Mouse (Mus musculus) mesoderm, embryonic 11.5 days (tissue): ENCODE data around the gene Spata4.
"Not testable (repeated sequence)": the region's sequence is repeated elsewhere in the genome, so short reads cannot be mapped to it uniquely, and the experiment has no call there.

Source experiments
- DNase-seq: peaks from one replicate; pipeline ENCODE4 v3.0.0-alpha.2; 2012; ENCODE audit warnings: low read depth, low spot score

Spata4 gene

DNA sequence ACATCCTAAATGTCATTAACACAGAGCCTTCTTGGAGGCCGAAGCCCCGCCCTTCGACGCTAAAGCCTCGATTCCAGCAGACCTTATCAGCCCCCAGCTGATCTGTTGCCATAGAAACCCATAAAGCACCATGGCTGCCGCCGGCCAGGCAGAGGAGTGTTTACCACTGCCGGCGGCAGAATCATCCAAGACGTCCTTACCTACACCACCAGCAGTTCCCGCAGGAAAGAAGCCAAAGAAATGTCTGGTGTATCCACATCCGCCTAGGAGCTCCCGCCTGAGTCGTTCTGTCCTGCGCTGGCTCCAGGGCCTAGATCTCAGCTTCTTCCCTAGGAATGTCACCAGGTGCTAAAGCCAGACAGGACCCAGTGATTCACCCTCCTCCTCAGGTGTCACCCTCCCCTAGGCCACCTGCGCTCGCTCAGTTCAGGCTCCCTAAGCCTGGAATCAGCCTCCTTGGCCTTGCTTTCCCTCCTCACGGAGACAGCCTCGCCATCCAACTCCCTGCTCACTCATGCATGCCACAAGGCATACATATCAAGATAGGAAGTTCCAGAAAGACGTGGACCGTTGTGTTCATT lies at the start of gene Spata4:
Spata4 (plus strand) TSS at position 111 of the 581 bp plus-strand sequence.
- DNase-seq = peak; percentile 75

GRCm38 (mm10) chr8:54554921-54555320 lies 45.7 kb upstream of the Spata4 start:
- DNase-seq = no peak

- no peak for DNase-seq
These were observed 38.4 kb upstream of the Spata4 start for GRCm38 (mm10) chr8:54562137-54562536.

DNA sequence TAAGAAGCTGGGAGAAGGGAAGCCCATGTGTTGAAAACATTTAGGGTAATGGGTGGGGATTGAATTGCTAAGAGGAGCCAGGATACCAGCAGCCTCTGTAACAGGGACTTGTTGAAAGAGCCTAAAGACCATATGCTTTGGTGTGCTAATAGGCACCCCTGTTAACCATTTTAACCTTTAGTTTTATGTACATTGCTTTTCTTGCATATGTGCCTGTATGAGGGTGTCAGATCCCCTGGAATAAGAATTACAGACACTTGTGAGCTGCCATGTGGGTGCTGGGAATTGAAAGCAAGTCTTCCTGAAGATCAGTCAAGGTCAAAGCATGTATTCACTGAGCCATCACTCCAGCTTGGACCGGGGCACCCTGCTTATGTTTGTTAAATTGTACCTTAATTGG lies 35.4 kb upstream of the Spata4 start:
- no peak for DNase-seq

- no peak for DNase-seq
These were observed 34.8 kb upstream of the Spata4 start for GRCm38 (mm10) chr8:54565603-54566260.

GRCm38 (mm10) chr8:54567168-54567567 lies 33.4 kb upstream of the Spata4 start:
- no peak for DNase-seq

- no peak for DNase-seq
These were observed 29.7 kb upstream of the Spata4 start for GRCm38 (mm10) chr8:54570618-54571609.

GRCm38 (mm10) chr8:54581436-54581835 lies 19.1 kb upstream of the Spata4 start:
- DNase-seq = no peak

GRCm38 (mm10) chr8:54582886-54583285 lies 17.7 kb upstream of the Spata4 start:
- no peak for DNase-seq

DNA sequence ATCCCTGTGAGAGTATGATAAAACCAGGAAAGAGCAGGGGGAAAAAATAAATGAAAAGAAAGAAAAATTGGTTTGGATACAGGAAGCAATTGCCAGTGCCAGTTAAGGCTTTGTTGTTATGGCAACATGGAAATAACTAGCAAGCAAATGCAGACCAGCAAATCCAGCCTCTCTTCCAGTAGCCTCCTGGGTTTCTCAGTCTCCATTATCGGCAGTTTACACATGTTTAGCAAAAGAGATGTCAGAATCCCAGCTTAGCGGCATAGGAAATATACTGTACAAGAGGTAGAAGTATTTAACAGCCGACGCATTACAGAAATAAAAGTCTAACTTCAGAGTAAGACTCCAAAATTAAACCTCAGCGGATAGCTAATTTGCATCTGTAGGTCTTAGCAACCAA lies 5.9 kb upstream of the Spata4 start:
- DNase-seq = no peak

DNA sequence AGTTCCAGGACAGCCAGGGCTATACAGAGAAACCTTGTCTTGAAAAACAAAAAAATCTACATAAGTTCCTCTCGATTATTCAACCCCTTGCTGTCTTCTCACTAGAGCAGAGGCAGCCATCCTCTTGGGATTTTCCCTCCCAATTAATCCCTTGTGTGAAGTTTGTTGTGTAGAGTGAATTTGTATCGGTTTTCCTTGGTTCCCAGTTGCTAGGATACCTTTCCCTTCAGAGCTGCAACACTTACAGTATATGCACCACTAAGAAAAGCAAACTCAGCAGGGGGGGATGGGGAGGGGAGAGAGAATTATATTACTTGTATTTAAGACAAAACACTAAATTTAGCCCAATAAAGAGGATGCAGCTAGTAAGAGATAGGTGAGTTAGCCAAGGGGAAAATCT lies 4.5 kb upstream of the Spata4 start:
- DNase-seq = no peak

DNA sequence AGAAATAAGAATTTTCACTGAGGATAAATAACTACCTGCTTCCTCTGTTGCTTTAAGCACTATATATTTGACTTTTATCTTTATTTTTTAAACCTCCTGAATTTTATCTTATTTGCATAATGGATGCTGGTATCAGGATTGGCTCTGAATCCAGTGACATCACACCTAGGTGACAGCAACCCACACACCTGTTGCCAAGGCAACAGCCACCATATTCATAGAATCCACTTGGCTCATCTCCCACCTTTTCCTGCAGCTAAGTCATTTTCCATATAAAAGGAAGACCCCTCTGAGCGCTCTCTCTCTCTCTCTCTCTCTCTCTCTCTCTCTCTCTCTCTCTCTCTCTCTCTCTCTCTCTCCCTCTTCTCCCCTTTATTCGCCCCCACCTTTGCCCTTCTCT lies 3.6 kb upstream of the Spata4 start:
- no peak for DNase-seq

- no peak for DNase-seq
These were observed 3.2 kb upstream of the Spata4 start for GRCm38 (mm10) chr8:54597386-54597785.

DNA sequence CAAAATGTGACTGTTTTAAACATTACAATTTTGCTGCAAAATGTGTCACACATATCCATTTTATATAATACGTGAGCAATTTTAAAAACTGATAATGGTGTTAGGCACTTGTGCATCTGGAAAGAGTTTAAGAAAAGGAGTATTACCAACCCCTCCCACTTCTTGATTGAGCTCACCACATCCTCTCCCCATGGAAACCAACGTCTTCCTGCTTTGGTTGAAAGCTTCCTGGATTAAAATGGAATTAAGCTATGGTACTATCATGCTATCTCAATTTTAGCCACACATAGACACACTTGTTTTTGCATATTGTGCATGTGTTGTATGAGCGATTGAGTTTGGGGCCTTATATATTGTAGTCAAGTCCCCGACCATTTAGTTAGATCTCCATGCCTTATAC lies 2.9 kb downstream of the Spata4 start:
- DNase-seq = no peak

DNA sequence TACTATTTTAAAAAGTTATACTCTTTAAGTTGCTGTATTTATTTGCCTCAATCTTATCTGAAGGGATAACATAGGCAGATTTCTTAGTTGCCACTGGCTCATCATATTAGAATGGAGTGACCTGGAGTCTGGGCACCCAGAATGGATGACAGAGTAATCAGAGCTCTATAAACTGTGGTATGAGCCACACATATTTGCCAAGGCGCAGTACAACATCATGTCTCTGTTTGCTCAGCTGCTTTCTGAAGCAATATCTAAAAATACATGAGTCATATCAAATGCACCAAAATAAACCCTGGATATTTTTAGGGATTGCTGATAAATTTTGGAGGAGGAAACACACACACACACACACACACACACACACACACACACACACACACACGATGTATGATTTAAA lies 8.8 kb downstream of the Spata4 start:
- DNase-seq = no peak

GRCm38 (mm10) chr8:54610238-54610637 lies 9.7 kb downstream of the Spata4 start:
- DNase-seq = no peak

DNA sequence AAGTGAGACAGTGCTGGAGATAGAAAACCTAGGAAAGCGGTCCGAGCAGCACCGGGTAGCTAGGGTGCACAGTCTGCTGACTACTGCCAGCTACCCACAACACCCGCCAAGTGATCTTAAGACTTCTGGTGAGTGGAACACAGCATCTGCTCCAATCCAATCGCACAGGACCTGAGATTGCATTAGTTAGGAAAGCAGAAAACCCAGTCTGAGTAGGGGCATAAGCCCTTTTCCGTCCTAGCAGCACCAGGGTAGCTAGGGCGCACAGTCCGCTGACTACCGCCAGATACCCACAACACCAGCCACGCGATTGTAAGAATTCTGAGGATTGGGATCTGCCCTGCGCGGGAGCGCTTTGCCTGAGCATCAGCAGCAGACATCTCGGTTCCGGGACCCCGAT lies 16.1 kb downstream of the Spata4 start:
- DNase-seq = not testable (repeated sequence)

DNA sequence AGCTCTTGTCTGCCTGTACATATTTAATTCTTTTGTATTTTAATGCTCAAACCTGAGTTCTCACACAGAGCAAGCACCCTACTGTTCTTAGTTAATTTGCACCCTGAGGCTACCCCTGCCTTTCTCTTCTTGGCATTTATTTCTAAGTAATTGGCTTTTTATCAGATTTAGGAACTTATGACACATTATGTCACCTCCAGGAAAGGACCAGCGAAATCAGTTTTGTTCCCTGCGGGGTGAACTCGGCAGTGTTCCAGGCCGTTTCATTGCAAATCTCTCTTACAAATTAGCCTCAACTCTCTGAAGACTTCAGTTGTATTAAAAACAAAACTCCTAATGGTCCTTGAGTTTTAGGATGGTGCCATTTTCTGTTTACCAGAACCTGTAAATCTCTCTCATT lies 38.1 kb downstream of the Spata4 start:
- no peak for DNase-seq
